Mouse (Mus musculus): ENCODE measurements at regions not wholly inside any gene's neighbourhood (a gene's known extent, or its start where the extent isn't known, plus 50 kb on each side); places are given as distances from the start of the nearest gene placed in this dataset.
A peak's percentile ranks its signal among the peaks of the same experiment; 100 is the strongest.

GRCm38 (mm10) chr16:71004211-71004610 lies 690.5 kb downstream of the Gbe1 start:
- ATAC-seq (0 out of 2 replicates have a peak, but pooled peaks have one; percentile 47), DNase-seq (ENCODE audit: low spot score) (peak; percentile 3)
- no peaks in the 10 kb centered on the region for H3K9me3 ChIP-seq (ENCODE audit: low read length)
- no peaks in the 10 kb centered on the region for H3K27me3 ChIP-seq (ENCODE audit: insufficient read depth, low read length)
- H3K4me3 ChIP-seq (ENCODE audit: low read length) = no peak overlapping the region
- 86% methylated on average over 4 of the region's 4 CpGs for WGBS
- H3K4me1 ChIP-seq (ENCODE audit: insufficient read depth, low read length) = no peaks in the 10 kb centered on the region
- no peak overlapping the region for H3K27ac ChIP-seq
- no peak overlapping the region for H3K4me2 ChIP-seq (ENCODE audit: low read depth, low read length)
- no peaks in the 10 kb centered on the region for H3K36me3 ChIP-seq (ENCODE audit: insufficient read depth, low read length)
- no peak overlapping the region for H3K9ac ChIP-seq (replicated peaks; ENCODE audit: low read length)
- no peak for TF ChIP-seq CTCF (IDR thresholded peaks at IDR 0.05; ENCODE audit: low read depth)

GRCm38 (mm10) chr16:71043381-71043780 lies 729.6 kb downstream of the Gbe1 start:
- Histone ChIP-seq H3K27ac (no peak overlapping the region), H3K9me3 (ENCODE audit: low read length) (no peaks in the 10 kb centered on the region), H3K27me3 (ENCODE audit: insufficient read depth, low read length) (no peaks in the 10 kb centered on the region), H3K36me3 (ENCODE audit: insufficient read depth, low read length) (no peaks in the 10 kb centered on the region), H3K9ac (replicated peaks; ENCODE audit: low read length) (no peak overlapping the region), H3K4me2 (ENCODE audit: low read depth, low read length) (no peak overlapping the region), H3K4me1 (ENCODE audit: insufficient read depth, low read length) (no peaks in the 10 kb centered on the region), H3K4me3 (ENCODE audit: low read length) (no peak overlapping the region)
- DNase-seq (ENCODE audit: low spot score) (no peak), ATAC-seq (no peak)
- TF ChIP-seq CTCF (IDR thresholded peaks at IDR 0.05; ENCODE audit: low read depth) = no peak
- 45% methylated on average over 2 of the region's 2 CpGs for WGBS

DNA sequence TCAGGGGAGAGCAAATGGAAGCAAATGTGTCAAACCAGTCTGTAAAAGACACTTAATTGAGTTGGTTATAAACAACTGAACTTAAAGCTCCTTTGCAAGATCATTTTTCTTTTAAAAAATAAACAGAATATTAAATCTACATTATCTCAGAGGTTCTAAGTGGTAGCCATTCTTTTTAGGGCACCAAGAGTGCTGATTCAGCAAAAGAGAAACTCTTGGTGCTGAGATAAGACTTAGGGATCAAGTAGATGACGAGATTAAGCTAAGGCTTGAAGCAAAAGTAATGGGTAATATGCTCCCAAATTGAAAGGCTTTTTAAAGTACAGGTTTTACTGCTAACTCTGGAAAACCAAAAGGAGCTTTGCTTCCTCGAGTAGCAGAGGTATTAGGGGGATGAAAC lies 740.5 kb downstream of the Gbe1 start:
- no peak overlapping the region for H3K9ac ChIP-seq (replicated peaks; ENCODE audit: low read length)
- H3K27ac ChIP-seq = no peak overlapping the region
- H3K9me3 ChIP-seq (ENCODE audit: low read length) = no peaks in the 10 kb centered on the region
- DNase-seq (ENCODE audit: low spot score) (no peak), ATAC-seq (no peak)
- no peak for TF ChIP-seq CTCF (IDR thresholded peaks at IDR 0.05; ENCODE audit: low read depth)
- no peak overlapping the region for H3K4me2 ChIP-seq (ENCODE audit: low read depth, low read length)
- H3K4me3 ChIP-seq (ENCODE audit: low read length) = no peak overlapping the region
- no peaks in the 10 kb centered on the region for H3K27me3 ChIP-seq (ENCODE audit: insufficient read depth, low read length)
- WGBS = 70% methylated on average over 2 of the region's 2 CpGs
- H3K36me3 ChIP-seq (ENCODE audit: insufficient read depth, low read length) = no peaks in the 10 kb centered on the region
- no peaks in the 10 kb centered on the region for H3K4me1 ChIP-seq (ENCODE audit: insufficient read depth, low read length)

GRCm38 (mm10) chr16:71062754-71063153 lies 749.0 kb downstream of the Gbe1 start:
- TF ChIP-seq CTCF (IDR thresholded peaks at IDR 0.05; ENCODE audit: low read depth) = no peak
- Histone ChIP-seq H3K4me2 (ENCODE audit: low read depth, low read length) (no peak overlapping the region), H3K27me3 (ENCODE audit: insufficient read depth, low read length) (no peaks in the 10 kb centered on the region), H3K4me1 (ENCODE audit: insufficient read depth, low read length) (no peaks in the 10 kb centered on the region), H3K27ac (no peak overlapping the region), H3K4me3 (ENCODE audit: low read length) (no peak overlapping the region), H3K9ac (replicated peaks; ENCODE audit: low read length) (no peak overlapping the region), H3K36me3 (ENCODE audit: insufficient read depth, low read length) (no peaks in the 10 kb centered on the region), H3K9me3 (ENCODE audit: low read length) (no peaks in the 10 kb centered on the region)
- no peak for ATAC-seq
- WGBS = 71% methylated on average over 3 of the region's 3 CpGs
- peak; percentile 19 for DNase-seq (ENCODE audit: low spot score)

GRCm38 (mm10) chr16:71063361-71063932 lies 749.7 kb downstream of the Gbe1 start:
- DNase-seq (ENCODE audit: low spot score) = no peak
- H3K4me2 ChIP-seq (ENCODE audit: low read depth, low read length) = no peak overlapping the region
- no peaks in the 10 kb centered on the region for H3K9me3 ChIP-seq (ENCODE audit: low read length)
- H3K9ac ChIP-seq (replicated peaks; ENCODE audit: low read length) = no peak overlapping the region
- H3K27ac ChIP-seq = no peak overlapping the region
- no peaks in the 10 kb centered on the region for H3K27me3 ChIP-seq (ENCODE audit: insufficient read depth, low read length)
- ATAC-seq = no peak
- no peaks in the 10 kb centered on the region for H3K36me3 ChIP-seq (ENCODE audit: insufficient read depth, low read length)
- 77% methylated on average over 3 of the region's 3 CpGs for WGBS
- TF ChIP-seq CTCF (IDR thresholded peaks at IDR 0.05; ENCODE audit: low read depth) = no peak
- H3K4me3 ChIP-seq (ENCODE audit: low read length) = no peak overlapping the region
- H3K4me1 ChIP-seq (ENCODE audit: insufficient read depth, low read length) = no peaks in the 10 kb centered on the region

GRCm38 (mm10) chr16:71070186-71070585 lies 756.4 kb downstream of the Gbe1 start:
- DNase-seq (ENCODE audit: low spot score) = no peak
- Histone ChIP-seq H3K4me2 (ENCODE audit: low read depth, low read length) (no peak overlapping the region), H3K4me3 (ENCODE audit: low read length) (no peak overlapping the region), H3K36me3 (ENCODE audit: insufficient read depth, low read length) (no peaks in the 10 kb centered on the region), H3K9me3 (ENCODE audit: low read length) (no peaks in the 10 kb centered on the region), H3K27ac (no peak overlapping the region), H3K27me3 (ENCODE audit: insufficient read depth, low read length) (no peaks in the 10 kb centered on the region), H3K9ac (replicated peaks; ENCODE audit: low read length) (no peak overlapping the region), H3K4me1 (ENCODE audit: insufficient read depth, low read length) (no peaks in the 10 kb centered on the region)
- no peak for TF ChIP-seq CTCF (IDR thresholded peaks at IDR 0.05; ENCODE audit: low read depth)
- no peak for ATAC-seq

DNA sequence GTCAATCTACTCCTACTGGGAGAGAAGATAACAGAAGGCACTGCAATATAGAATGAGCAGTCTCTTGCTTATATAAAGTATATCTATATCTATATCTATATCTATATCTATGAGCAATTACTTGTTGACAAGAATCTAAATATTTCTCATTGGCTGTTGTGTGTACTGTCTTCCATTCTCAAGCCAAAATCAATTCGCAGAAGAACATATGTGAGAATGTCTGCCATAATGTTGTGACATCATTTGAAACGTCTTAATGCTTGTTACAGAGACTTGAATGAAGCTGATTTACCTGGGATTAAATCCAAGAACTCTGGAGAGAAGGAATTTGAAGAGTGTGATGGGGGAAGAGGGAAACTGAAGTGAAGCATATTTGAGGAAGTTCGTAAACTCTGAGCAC lies 789.1 kb downstream of the Gbe1 start:
- Histone ChIP-seq H3K4me2 (ENCODE audit: low read depth, low read length) (no peak overlapping the region), H3K4me3 (ENCODE audit: low read length) (no peak overlapping the region), H3K9me3 (ENCODE audit: low read length) (no peaks in the 10 kb centered on the region), H3K27me3 (ENCODE audit: insufficient read depth, low read length) (no peaks in the 10 kb centered on the region), H3K9ac (replicated peaks; ENCODE audit: low read length) (no peak overlapping the region), H3K36me3 (ENCODE audit: insufficient read depth, low read length) (no peaks in the 10 kb centered on the region), H3K4me1 (ENCODE audit: insufficient read depth, low read length) (no peaks in the 10 kb centered on the region), H3K27ac (no peak overlapping the region)
- DNase-seq (ENCODE audit: low spot score) = no peak
- no peak for ATAC-seq
- no peak for TF ChIP-seq CTCF (IDR thresholded peaks at IDR 0.05; ENCODE audit: low read depth)
- WGBS = 76% methylated on average over 3 of the region's 3 CpGs

Measured in hindbrain, postnatal 0 days (tissue).